In the genomic region with DNA sequence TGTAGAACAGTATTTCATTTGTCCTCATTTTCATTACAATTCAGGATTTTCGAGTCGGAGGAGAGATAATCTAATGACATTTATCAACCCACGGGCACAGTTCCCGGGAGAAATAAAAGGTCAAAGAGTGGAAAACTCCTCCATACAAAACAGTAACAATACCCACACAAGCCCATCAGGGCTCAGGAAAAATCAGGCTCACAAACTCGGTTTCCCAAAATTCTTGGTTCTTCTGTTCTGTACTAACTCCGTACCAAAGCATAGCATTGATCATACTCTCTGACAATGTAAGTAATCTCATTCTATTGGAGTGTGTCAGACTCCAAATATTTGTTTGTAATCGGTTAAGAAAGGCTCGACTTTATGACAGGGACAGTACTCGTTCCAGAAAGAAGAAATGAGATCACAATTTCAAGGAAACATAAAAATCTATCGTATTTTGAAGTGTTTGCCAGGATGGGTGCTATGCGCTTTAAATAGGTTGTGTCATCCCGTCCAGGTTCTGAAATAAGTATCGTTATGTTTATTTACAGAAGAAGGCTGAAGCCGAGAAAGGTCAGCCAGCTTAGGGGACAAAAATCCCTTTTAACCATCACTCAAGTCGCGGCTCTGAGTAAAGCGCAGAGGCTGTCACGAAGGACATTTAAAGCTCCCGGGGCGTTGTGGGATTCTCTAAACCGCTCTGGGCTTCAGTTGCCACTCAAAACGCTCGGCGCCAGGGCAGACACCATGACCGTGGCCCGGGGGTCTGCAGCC, we compare ENCODE assay signal across 8 mouse cellular contexts. TPM values are rescaled to one million over a fixed set of nuclear protein-coding genes. Genes with fewer than 3 reads are reported as not detected.
DNase-seq lines count a peak whose midpoint lies in the region; ATAC-seq and TF ChIP-seq lines count a peak whose summit lies in the region.

No protein-coding gene starts in this region.

- no peak for DNase-seq in heart, adult 9 months (ENCODE audit: low spot score in 2 of 2)
- peak; percentile 17 for DNase-seq in heart, postnatal 0 days (ENCODE audit: low spot score)
- no peak for DNase-seq in midbrain, embryonic 10.5 days (ENCODE audit: low spot score)
- no peak for DNase-seq in urinary bladder, adult 2 months (ENCODE audit: low spot score)
- DNase-seq in gastrocnemius, postnatal 25 days = no peak
- DNase-seq in spleen, adult 12 weeks (ENCODE audit: low spot score) = no peak

- peaks cover 17% of the 10 kb centered on the region for H3K4me1 ChIP-seq in heart, embryonic 15.5 days (replicated peaks)
- peaks cover 9% of the 10 kb centered on the region; the same call in 1 of the 2 replicates for H3K4me1 ChIP-seq in bone marrow, adult 2 months (ENCODE audit: control insufficient read depth, insufficient read depth, low read length)
- H3K4me1 ChIP-seq in heart, postnatal 0 days (ENCODE audit: control insufficient read depth, insufficient read depth) = peaks cover 16% of the 10 kb centered on the region
- H3K4me1 ChIP-seq in midbrain, embryonic 10.5 days = peaks cover 36% of the 10 kb centered on the region

- H3K27ac ChIP-seq in heart, embryonic 15.5 days = peak overlapping the region; percentile 80
- H3K27ac ChIP-seq in bone marrow, adult 2 months (ENCODE audit: control insufficient read depth, insufficient read depth, low read depth, low read length, poor library complexity) = peak overlapping the region; percentile 91
- peak overlapping the region; percentile 65; the same call in 1 of the 2 replicates for H3K27ac ChIP-seq in heart, postnatal 0 days (ENCODE audit: low read depth)
- H3K27ac ChIP-seq in midbrain, embryonic 10.5 days (replicated peaks) = peak overlapping the region; percentile 95

- no peak; the same call in 1 of the 2 replicates for ATAC-seq in heart, embryonic 15.5 days (replicated peaks; ENCODE audit: insufficient number of reproducible peaks, insufficient read depth, low FRiP score, low read depth)
- peak; percentile 15; the same call in 1 of the 2 replicates for ATAC-seq in heart, postnatal 0 days (ENCODE audit: insufficient read depth, low read depth)

- peak overlapping the region; percentile 86 for H3K9ac ChIP-seq in heart, embryonic 15.5 days
- peak overlapping the region; percentile 67 for H3K9ac ChIP-seq in heart, postnatal 0 days (replicated peaks; ENCODE audit: low read depth, low read length)

- no peaks in the 10 kb centered on the region for H3K9me3 ChIP-seq in heart, embryonic 15.5 days (replicated peaks)
- 0 out of 2 replicates have a peak, but pooled peaks cover 4% of the 10 kb centered on the region for H3K9me3 ChIP-seq in heart, postnatal 0 days (replicated peaks; ENCODE audit: control insufficient read depth, low read length)
- peaks cover 6% of the 10 kb centered on the region; the same call in 1 of the 2 replicates for H3K9me3 ChIP-seq in midbrain, embryonic 10.5 days (replicated peaks)

- TF ChIP-seq POLR2A in bone marrow, adult 2 months (IDR thresholded peaks at IDR 0.05; ENCODE audit: borderline replicate concordance, control insufficient read depth, low read depth, low read length) = no peak

- H3K36me3 ChIP-seq in heart, embryonic 15.5 days = no peaks in the 10 kb centered on the region
- H3K36me3 ChIP-seq in heart, postnatal 0 days (replicated peaks; ENCODE audit: control insufficient read depth, insufficient read depth, low read length) = no peaks in the 10 kb centered on the region
- peaks cover 4% of the 10 kb centered on the region; the same call in 1 of the 2 replicates for H3K36me3 ChIP-seq in midbrain, embryonic 10.5 days

- WGBS in heart, embryonic 15.5 days = 4% methylated on average over 26 of the region's 26 CpGs
- 5% methylated on average over 26 of the region's 26 CpGs for WGBS in bone marrow, adult 2 months
- 3% methylated on average over 26 of the region's 26 CpGs for WGBS in heart, postnatal 0 days
- 10% methylated on average over 26 of the region's 26 CpGs for WGBS in midbrain, embryonic 10.5 days

- H3K4me2 ChIP-seq in heart, embryonic 15.5 days = peak overlapping the region; percentile 76
- H3K4me2 ChIP-seq in heart, postnatal 0 days (ENCODE audit: low read depth, low read length) = peak overlapping the region; percentile 71

- no peak for TF ChIP-seq EP300 in heart, postnatal 0 days (IDR thresholded peaks at IDR 0.05; ENCODE audit: low read depth)

- peak overlapping the region; percentile 99 for H3K4me3 ChIP-seq in heart, embryonic 15.5 days
- peak overlapping the region; percentile 94 for H3K4me3 ChIP-seq in bone marrow, adult 2 months (replicated peaks; ENCODE audit: control insufficient read depth, low read depth, low read length)
- H3K4me3 ChIP-seq in heart, postnatal 0 days (ENCODE audit: low read depth, low read length) = peak overlapping the region; percentile 83
- H3K4me3 ChIP-seq in midbrain, embryonic 10.5 days = peak overlapping the region; percentile 88

- no peak for TF ChIP-seq CTCF in bone marrow, adult 2 months (IDR thresholded peaks at IDR 0.05; ENCODE audit: control insufficient read depth, insufficient read depth, low read length)
- no peak for TF ChIP-seq CTCF in heart, postnatal 0 days (IDR thresholded peaks at IDR 0.05; ENCODE audit: low read depth)

- no peaks in the 10 kb centered on the region for H3K27me3 ChIP-seq in heart, embryonic 15.5 days
- no peaks in the 10 kb centered on the region for H3K27me3 ChIP-seq in heart, postnatal 0 days (ENCODE audit: control insufficient read depth, insufficient read depth, low read length)
- no peaks in the 10 kb centered on the region for H3K27me3 ChIP-seq in midbrain, embryonic 10.5 days (ENCODE audit: low read depth, poor library complexity, severe bottlenecking)

RNA-seq across cellular contexts. Expression of gene Arhgap19, which starts 0.7 kb away (rescaled TPM):
- 9.3 and 12.8 TPM in 2 replicates for polyA plus RNA-seq in heart, embryonic 15.5 days (2015; fragmentation: Nextera tagmentation; extraction: Ambion mirVana)
- polyA plus RNA-seq in bone marrow, adult 2 months (2011; ENCODE audit: insufficient read depth, insufficient read length, low replicate concordance, missing spikeins) = 25.5 and 26.6 TPM in 2 replicates
- total RNA-seq in heart, postnatal 0 days (2014; rRNA removed; ENCODE audit: low replicate concordance) = 11.1 and 13.2 TPM in 2 replicates
- polyA plus RNA-seq in heart, postnatal 0 days (2015; fragmentation: Nextera tagmentation; extraction: Ambion mirVana) = 2.4 and 2.7 TPM in 2 replicates
- polyA plus RNA-seq in midbrain, embryonic 10.5 days (2016; fragmentation: Nextera tagmentation; extraction: Ambion mirVana) = 38.1 and 39.5 TPM in 2 replicates
- 4.3 and 4.6 TPM in 2 replicates for polyA plus RNA-seq in urinary bladder, adult 2 months (2012; rRNA removed)
- total RNA-seq in gastrocnemius, postnatal 25 days (2021) = 1 to 10 TPM; 6.1 to 8.1 TPM

RNA-seq across cellular contexts. Expression of gene Frat1, which starts 28.6 kb away (rescaled TPM):
- polyA plus RNA-seq in heart, embryonic 15.5 days (2015; fragmentation: Nextera tagmentation; extraction: Ambion mirVana) = 2.1 and 2.6 TPM in 2 replicates
- polyA plus RNA-seq in bone marrow, adult 2 months (2011; ENCODE audit: insufficient read depth, insufficient read length, low replicate concordance, missing spikeins) = 6.4 and 12.0 TPM in 2 replicates
- total RNA-seq in heart, postnatal 0 days (2014; rRNA removed; ENCODE audit: low replicate concordance) = 2.1 and 5.9 TPM in 2 replicates
- 3.4 and 5.2 TPM in 2 replicates for polyA plus RNA-seq in heart, postnatal 0 days (2015; fragmentation: Nextera tagmentation; extraction: Ambion mirVana)
- 10.3 and 11.9 TPM in 2 replicates for polyA plus RNA-seq in midbrain, embryonic 10.5 days (2016; fragmentation: Nextera tagmentation; extraction: Ambion mirVana)
- polyA plus RNA-seq in urinary bladder, adult 2 months (2012; rRNA removed) = 0.95 and 1.5 TPM in 2 replicates
- 1 to 10 TPM; 5.9 to 7.3 TPM for total RNA-seq in gastrocnemius, postnatal 25 days (2021)

RNA-seq across cellular contexts. Expression of gene Frat2, which starts 46.8 kb away (rescaled TPM):
- polyA plus RNA-seq in heart, embryonic 15.5 days (2015; fragmentation: Nextera tagmentation; extraction: Ambion mirVana) = 2.2 and 3.5 TPM in 2 replicates
- polyA plus RNA-seq in bone marrow, adult 2 months (2011; ENCODE audit: insufficient read depth, insufficient read length, low replicate concordance, missing spikeins) = 4.5 and 9.7 TPM in 2 replicates
- 5.6 and 8.7 TPM in 2 replicates for total RNA-seq in heart, postnatal 0 days (2014; rRNA removed; ENCODE audit: low replicate concordance)
- polyA plus RNA-seq in heart, postnatal 0 days (2015; fragmentation: Nextera tagmentation; extraction: Ambion mirVana) = 1.4 and 1.9 TPM in 2 replicates
- polyA plus RNA-seq in midbrain, embryonic 10.5 days (2016; fragmentation: Nextera tagmentation; extraction: Ambion mirVana) = 5.4 and 6.5 TPM in 2 replicates
- polyA plus RNA-seq in urinary bladder, adult 2 months (2012; rRNA removed) = 1.8 and 2.3 TPM in 2 replicates
- 10 to 100 TPM; 19.7 to 22.4 TPM for total RNA-seq in gastrocnemius, postnatal 25 days (2021)

RNA-seq across cellular contexts. Expression of gene Slit1, which starts 57.7 kb away (rescaled TPM):
- polyA plus RNA-seq in heart, embryonic 15.5 days (2015; fragmentation: Nextera tagmentation; extraction: Ambion mirVana) = 0.09 and 0.19 TPM in 2 replicates
- 0.50 and 2.7 TPM in 2 replicates for polyA plus RNA-seq in bone marrow, adult 2 months (2011; ENCODE audit: insufficient read depth, insufficient read length, low replicate concordance, missing spikeins)
- total RNA-seq in heart, postnatal 0 days (2014; rRNA removed; ENCODE audit: low replicate concordance) = 0.61 TPM in 1 of 2 replicates, not detected in the other
- polyA plus RNA-seq in heart, postnatal 0 days (2015; fragmentation: Nextera tagmentation; extraction: Ambion mirVana) = 0.10 TPM in 1 of 2 replicates, not detected in the other
- polyA plus RNA-seq in midbrain, embryonic 10.5 days (2016; fragmentation: Nextera tagmentation; extraction: Ambion mirVana) = 12.8 and 13.4 TPM in 2 replicates
- 0.15 TPM in 2 replicates for polyA plus RNA-seq in urinary bladder, adult 2 months (2012; rRNA removed)
- total RNA-seq in gastrocnemius, postnatal 25 days (2021) = under 1 TPM; 0.59 to 0.79 TPM
